Mouse (Mus musculus): ENCODE data around the gene Fam173b. TPM values are rescaled to one million over a fixed set of nuclear protein-coding genes. Genes with fewer than 3 reads are reported as not detected.

The Fam173b gene
- polyA plus RNA-seq, 1 experiment from 2014 or later = 18.0 TPM

DNA sequence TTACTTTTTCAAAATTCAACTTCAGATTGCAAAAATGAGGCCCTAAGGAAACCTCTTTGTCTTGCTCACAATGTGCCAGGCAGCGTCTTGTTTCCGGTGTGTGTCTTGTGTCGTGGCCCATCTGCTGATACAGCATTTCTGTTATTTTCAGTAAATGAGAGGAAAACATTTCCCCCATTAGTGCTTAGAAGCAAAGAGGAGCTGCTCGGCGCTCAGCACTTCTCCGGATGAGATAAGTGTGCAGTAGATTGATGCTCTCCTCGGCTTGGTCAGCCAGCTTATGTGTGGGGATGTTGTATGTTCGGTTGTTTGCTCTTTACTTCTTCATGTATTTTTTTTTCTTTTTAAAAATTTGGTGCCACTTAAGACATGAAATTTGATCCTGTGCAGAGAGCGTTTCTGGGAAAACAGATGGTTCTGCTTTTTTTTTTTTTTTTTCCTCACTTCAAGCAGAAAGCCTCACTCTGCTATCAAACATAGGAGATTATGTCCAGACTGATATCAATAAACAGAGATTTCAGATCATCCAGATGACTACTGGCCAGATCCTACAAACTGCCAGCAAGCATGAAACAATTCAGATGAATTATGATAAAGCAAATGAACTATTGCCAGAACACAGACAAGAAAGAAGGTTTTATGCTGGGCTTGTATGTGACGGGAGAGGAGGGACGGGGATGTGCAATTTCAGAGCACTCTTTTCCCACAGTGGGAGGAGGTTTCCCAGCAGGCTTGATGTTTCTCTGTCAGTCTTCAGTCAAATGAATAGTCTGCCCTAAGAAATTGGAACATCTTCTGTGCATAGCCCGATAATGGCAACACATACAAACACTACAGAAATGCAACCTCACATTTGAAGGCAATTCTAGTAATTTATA lies 25.9 kb downstream of the Fam173b start:
- H3K4me1 ChIP-seq = peaks cover 10% of the 10 kb centered on the region; the same call in 1 of the 2 replicates
- peaks cover 19% of the 10 kb centered on the region for H3K36me3 ChIP-seq
- 0 out of 2 replicates have a peak overlapping the region, but pooled peaks have one; percentile 9 for H3K27ac ChIP-seq (replicated peaks)
- no peaks in the 10 kb centered on the region for H3K9me3 ChIP-seq (replicated peaks)
- no peak overlapping the region for H3K4me3 ChIP-seq
- 78% methylated on average over 12 of the region's 12 CpGs for WGBS
- no peak for DNase-seq (ENCODE audit: low spot score)
- no peaks in the 10 kb centered on the region for H3K27me3 ChIP-seq (ENCODE audit: low read depth, poor library complexity, severe bottlenecking)

DNA sequence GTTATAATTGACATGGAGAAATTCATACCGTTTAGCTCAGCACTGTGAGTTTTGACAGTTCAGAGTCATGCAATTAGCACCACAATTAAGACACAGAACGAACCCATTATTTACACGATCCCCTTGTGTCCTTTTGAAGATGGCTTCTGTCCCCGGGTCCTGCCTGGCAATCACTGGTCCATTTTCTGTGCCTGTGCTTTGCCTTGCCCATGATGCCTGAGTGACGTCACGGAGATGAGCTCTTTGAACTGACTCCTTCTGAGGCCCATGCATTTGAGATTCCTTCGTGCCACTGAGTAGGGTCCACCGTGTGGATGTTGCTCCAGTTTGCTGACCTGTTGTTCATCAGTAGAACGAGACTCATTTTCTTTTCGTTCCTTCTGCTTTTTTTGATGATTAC lies 26.5 kb downstream of the Fam173b start:
- 76% methylated on average over 10 of the region's 10 CpGs for WGBS

GRCm38 (mm10) chr15:31629556-31629955 lies 27.9 kb downstream of the Fam173b start:
- no peak for DNase-seq (ENCODE audit: low spot score)
- H3K4me3 ChIP-seq = no peak overlapping the region
- H3K27me3 ChIP-seq (ENCODE audit: low read depth, poor library complexity, severe bottlenecking) = no peaks in the 10 kb centered on the region
- peaks cover 10% of the 10 kb centered on the region; the same call in 1 of the 2 replicates for H3K4me1 ChIP-seq
- H3K36me3 ChIP-seq = 0 out of 2 replicates have a peak, but pooled peaks cover under 1% of the 10 kb centered on the region
- no peak overlapping the region for H3K27ac ChIP-seq (replicated peaks)
- peaks cover 4% of the 10 kb centered on the region; the same call in 1 of the 2 replicates for H3K9me3 ChIP-seq (replicated peaks)
- WGBS = 95% methylated on average over 3 of the region's 3 CpGs

More for the DNA sequence above, 26.5 kb downstream of the Fam173b start:
- Histone ChIP-seq H3K36me3 (peaks cover 13% of the 10 kb centered on the region), H3K4me1 (peaks cover 10% of the 10 kb centered on the region; the same call in 1 of the 2 replicates), H3K27ac (replicated peaks) (no peak overlapping the region), H3K27me3 (ENCODE audit: low read depth, poor library complexity, severe bottlenecking) (no peaks in the 10 kb centered on the region), H3K9me3 (replicated peaks) (no peaks in the 10 kb centered on the region), H3K4me3 (no peak overlapping the region)
- DNase-seq (ENCODE audit: low spot score) = no peak

GRCm38 (mm10) chr15:31631396-31631858 lies 29.8 kb downstream of the Fam173b start:
- Histone ChIP-seq H3K27ac (replicated peaks) (no peak overlapping the region), H3K4me1 (peaks cover 10% of the 10 kb centered on the region; the same call in 1 of the 2 replicates), H3K9me3 (replicated peaks) (peaks cover 4% of the 10 kb centered on the region; the same call in 1 of the 2 replicates), H3K4me3 (no peak overlapping the region), H3K27me3 (ENCODE audit: low read depth, poor library complexity, severe bottlenecking) (no peaks in the 10 kb centered on the region), H3K36me3 (no peaks in the 10 kb centered on the region)
- 76% methylated on average over 12 of the region's 12 CpGs for WGBS
- DNase-seq (ENCODE audit: low spot score) = no peak

DNA sequence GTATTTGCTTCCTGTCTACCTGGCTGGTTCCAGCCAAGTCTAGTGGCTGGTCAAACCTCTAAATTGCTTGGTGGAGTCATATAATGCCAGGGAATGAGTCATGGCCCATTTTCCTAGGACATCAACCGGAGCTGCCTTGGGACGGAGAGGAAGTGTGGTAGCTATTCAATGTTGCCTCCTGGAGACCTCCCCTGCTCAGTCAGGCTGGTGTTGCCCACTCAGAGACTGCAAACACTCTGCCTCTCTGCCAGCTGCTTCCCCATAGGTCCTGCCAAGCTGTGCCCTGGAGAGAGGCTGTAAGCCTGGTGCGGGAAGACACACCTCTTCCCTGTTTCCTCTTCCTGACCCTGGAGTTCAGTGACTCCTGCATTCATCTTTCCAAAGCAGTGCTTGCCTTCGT lies 30.8 kb downstream of the Fam173b start:
- 0 out of 2 replicates have a peak, but pooled peaks cover 4% of the 10 kb centered on the region for H3K4me1 ChIP-seq
- H3K27ac ChIP-seq (replicated peaks) = no peak overlapping the region
- WGBS = 94% methylated on average over 4 of the region's 4 CpGs

DNA sequence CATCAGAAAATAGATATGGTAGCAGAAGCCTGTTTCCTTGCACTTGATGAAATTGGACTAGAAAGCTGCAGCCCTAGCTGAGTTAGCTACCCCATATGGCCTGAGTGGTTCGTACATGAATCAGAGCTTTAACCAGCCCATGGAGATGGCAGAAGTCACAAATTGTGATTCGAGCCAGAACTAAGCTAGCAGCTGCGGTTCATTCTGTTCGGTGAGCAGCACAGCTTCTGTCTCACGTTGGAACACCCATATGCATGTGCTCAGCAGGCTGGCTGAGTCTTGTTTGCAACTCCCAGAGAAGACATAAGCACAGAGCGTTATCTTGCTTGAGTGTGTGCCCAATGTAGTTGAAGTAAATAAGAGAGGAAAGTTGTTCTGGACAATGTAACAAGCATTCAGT lies 32.9 kb downstream of the Fam173b start:
- Histone ChIP-seq H3K36me3 (no peaks in the 10 kb centered on the region), H3K27ac (replicated peaks) (no peak overlapping the region), H3K9me3 (replicated peaks) (peaks cover 4% of the 10 kb centered on the region; the same call in 1 of the 2 replicates), H3K4me1 (0 out of 2 replicates have a peak, but pooled peaks cover 4% of the 10 kb centered on the region), H3K4me3 (no peak overlapping the region), H3K27me3 (ENCODE audit: low read depth, poor library complexity, severe bottlenecking) (no peaks in the 10 kb centered on the region)
- WGBS = 89% methylated on average over 6 of the region's 6 CpGs
- DNase-seq (ENCODE audit: low spot score) = no peak

More for the DNA sequence above, 30.8 kb downstream of the Fam173b start:
- H3K36me3 ChIP-seq = no peaks in the 10 kb centered on the region
- no peak overlapping the region for H3K4me3 ChIP-seq
- no peak for DNase-seq (ENCODE audit: low spot score)
- H3K9me3 ChIP-seq (replicated peaks) = peaks cover 4% of the 10 kb centered on the region; the same call in 1 of the 2 replicates
- H3K27me3 ChIP-seq (ENCODE audit: low read depth, poor library complexity, severe bottlenecking) = no peaks in the 10 kb centered on the region

DNA sequence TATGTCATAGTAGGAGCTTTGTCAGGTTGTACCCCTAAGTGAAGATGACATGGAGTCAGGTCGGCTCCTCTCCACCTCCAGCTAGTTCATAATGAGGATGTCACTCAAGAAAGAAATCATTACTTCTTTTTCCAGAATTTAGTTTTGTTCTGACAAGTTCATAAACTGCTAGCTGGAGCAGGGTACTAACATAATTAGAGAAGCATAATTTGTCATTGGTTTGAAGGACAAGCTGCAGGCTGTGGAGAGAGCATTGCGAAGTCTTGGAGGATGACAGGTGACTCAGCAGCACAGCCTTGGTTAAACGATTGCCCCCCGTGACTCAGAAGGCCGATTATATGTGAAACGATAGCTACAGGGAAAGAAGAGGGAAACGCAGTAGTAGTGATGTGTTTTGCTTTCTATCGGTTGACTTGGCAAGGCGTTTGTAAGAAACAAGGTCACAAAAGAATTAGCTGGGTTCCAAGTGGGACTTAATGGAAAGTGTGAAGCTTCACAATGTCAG lies 34.5 kb downstream of the Fam173b start:
- Histone ChIP-seq H3K4me3 (no peak overlapping the region), H3K27ac (replicated peaks) (no peak overlapping the region), H3K36me3 (no peaks in the 10 kb centered on the region), H3K4me1 (0 out of 2 replicates have a peak, but pooled peaks cover 4% of the 10 kb centered on the region), H3K27me3 (ENCODE audit: low read depth, poor library complexity, severe bottlenecking) (no peaks in the 10 kb centered on the region), H3K9me3 (replicated peaks) (peaks cover 4% of the 10 kb centered on the region; the same call in 1 of the 2 replicates)
- DNase-seq (ENCODE audit: low spot score) = no peak
- WGBS = 91% methylated on average over 9 of the region's 9 CpGs

DNA sequence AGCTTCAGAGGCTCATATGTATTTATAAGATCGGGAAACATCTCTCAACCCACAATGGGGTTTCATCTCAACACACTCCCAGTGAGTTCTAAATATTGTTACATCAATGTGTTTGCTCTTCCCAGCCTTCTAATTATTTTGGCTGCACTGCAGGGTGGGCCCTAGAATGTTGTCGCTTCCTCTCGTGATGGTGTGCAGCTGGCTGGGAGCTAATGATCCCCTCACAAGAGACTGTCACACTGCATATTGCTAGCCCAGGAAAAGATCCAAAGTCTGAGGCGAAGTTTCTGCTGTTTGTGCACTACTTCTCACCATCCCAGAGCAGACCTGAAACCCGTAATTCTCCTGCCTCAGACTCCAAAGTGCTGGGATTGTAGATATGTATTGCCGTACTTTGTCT lies 45.6 kb downstream of the Fam173b start:
- no peaks in the 10 kb centered on the region for H3K9me3 ChIP-seq (replicated peaks)
- H3K27me3 ChIP-seq (ENCODE audit: low read depth, poor library complexity, severe bottlenecking) = no peaks in the 10 kb centered on the region
- H3K4me3 ChIP-seq = no peak overlapping the region
- no peak for DNase-seq (ENCODE audit: low spot score)
- 86% methylated on average over 6 of the region's 6 CpGs for WGBS
- no peaks in the 10 kb centered on the region for H3K4me1 ChIP-seq
- no peak overlapping the region for H3K27ac ChIP-seq (replicated peaks)
- no peaks in the 10 kb centered on the region for H3K36me3 ChIP-seq

- no peak for DNase-seq (ENCODE audit: low spot score)
- no peaks in the 10 kb centered on the region for H3K36me3 ChIP-seq
- H3K4me1 ChIP-seq = no peaks in the 10 kb centered on the region
- 86% methylated on average over 8 of the region's 8 CpGs for WGBS
- no peaks in the 10 kb centered on the region for H3K9me3 ChIP-seq (replicated peaks)
- no peaks in the 10 kb centered on the region for H3K27me3 ChIP-seq (ENCODE audit: low read depth, poor library complexity, severe bottlenecking)
- no peak overlapping the region for H3K27ac ChIP-seq (replicated peaks)
- no peak overlapping the region for H3K4me3 ChIP-seq
Measured at GRCm38 (mm10) chr15:31647851-31648569, 46.4 kb downstream of the Fam173b start.

DNA sequence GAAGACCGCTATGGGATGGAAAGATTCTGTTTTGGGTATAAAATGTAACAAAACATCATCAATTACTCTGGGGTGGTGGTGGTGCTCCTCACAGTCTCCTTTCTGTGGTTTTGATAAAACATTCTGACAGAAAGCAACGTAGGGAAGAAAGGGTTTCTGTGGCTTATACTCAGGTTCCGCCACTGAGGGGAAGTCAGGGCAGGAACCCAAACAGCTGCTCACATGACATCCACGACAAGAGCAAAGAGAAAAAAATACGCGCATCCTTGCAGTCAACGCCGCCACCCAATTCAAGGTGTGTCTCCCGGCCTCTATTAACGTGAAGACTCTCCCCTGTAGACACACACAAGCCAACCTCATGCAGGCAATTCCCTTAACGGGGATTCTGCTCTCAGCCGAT lies 48.0 kb downstream of the Fam173b start:
- Histone ChIP-seq H3K4me1 (no peaks in the 10 kb centered on the region), H3K27ac (replicated peaks) (no peak overlapping the region), H3K36me3 (no peaks in the 10 kb centered on the region), H3K27me3 (ENCODE audit: low read depth, poor library complexity, severe bottlenecking) (no peaks in the 10 kb centered on the region), H3K4me3 (no peak overlapping the region), H3K9me3 (replicated peaks) (no peaks in the 10 kb centered on the region)
- WGBS = 94% methylated on average over 12 of the region's 12 CpGs
- no peak for DNase-seq (ENCODE audit: low spot score)

DNA sequence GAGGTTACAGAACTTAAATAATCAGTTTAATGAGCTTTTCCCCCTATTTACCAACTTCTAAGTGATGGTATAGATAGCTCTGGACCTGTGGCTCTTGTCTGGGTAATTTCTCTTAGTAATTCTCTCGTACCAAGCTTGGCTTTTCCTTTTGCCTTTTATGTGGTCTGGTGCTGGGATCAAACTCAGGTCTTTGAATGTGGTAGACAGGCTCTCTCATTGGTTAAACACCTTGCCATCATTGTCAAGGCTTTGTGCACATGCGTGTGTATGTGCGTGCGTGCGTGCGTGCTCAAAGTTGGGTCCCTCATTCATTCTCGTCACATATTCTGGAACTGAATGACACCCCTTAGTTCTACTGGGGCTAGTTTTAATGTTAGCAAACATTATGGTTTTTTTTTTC lies 49.2 kb downstream of the Fam173b start:
- H3K36me3 ChIP-seq = no peaks in the 10 kb centered on the region
- WGBS = 98% methylated on average over 7 of the region's 7 CpGs
- H3K4me1 ChIP-seq = no peaks in the 10 kb centered on the region
- H3K27me3 ChIP-seq (ENCODE audit: low read depth, poor library complexity, severe bottlenecking) = no peaks in the 10 kb centered on the region
- H3K27ac ChIP-seq (replicated peaks) = no peak overlapping the region
- no peak for DNase-seq (ENCODE audit: low spot score)
- no peaks in the 10 kb centered on the region for H3K9me3 ChIP-seq (replicated peaks)
- no peak overlapping the region for H3K4me3 ChIP-seq

DNA sequence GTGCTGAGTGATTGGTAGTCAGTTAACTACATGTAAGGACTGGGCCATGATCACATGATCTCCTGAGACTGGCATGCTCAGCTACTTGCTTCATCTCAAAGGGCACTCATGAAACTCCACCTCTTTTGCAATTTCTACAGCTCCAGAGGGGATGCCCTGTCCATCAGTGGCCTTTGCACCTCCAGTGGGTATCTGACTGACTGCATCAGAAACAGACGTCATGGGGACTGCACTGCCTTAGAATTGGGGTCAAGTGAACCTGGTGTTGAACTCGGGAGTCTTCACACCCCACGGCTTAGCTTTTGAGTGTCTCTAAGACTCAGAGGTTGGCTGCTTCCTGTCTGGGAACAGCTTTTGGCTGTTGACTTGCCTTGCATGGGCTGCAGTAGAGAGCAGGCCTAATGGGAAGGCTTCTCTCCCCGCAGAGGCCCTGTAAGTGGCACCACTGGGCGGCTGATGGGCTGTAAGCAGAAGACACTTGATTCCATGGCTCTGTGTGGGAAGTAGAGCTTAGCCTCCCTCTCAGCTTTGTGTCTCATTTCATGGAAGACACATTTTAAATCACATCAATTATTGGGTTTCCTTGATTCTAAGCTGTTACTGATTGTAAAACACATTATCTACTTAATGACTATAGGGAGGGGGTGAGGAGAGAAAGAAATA lies 58.6 kb downstream of the Fam173b start:
- Histone ChIP-seq H3K36me3 (no peaks in the 10 kb centered on the region), H3K27me3 (ENCODE audit: low read depth, poor library complexity, severe bottlenecking) (no peaks in the 10 kb centered on the region), H3K9me3 (replicated peaks) (no peaks in the 10 kb centered on the region), H3K27ac (replicated peaks) (no peak overlapping the region), H3K4me3 (no peak overlapping the region), H3K4me1 (no peaks in the 10 kb centered on the region)
- no peak for DNase-seq (ENCODE audit: low spot score)
- 87% methylated on average over 5 of the region's 5 CpGs for WGBS
